Mouse (Mus musculus) adrenal gland, adult 10 weeks (tissue): ENCODE results near the gene Scrg1. TPM values are rescaled to one million over a fixed set of nuclear protein-coding genes. Genes with fewer than 3 reads are reported as not detected.

Experiments used
- polyA plus RNA-seq: library from polyadenylated mRNA; stranded (reverse); fragments of 350-450 nt; fragmentation: Illumina TruSeq; extraction: RNeasy Lipid Tissue Mini Kit (QIAGEN cat#74804); gene quantifications from one replicate; pipeline ENCODE4 v1.2.3, GENCODE M21; 2014; ENCODE audit warnings: low read depth, low replicate concordance

Gene Scrg1
- polyA plus RNA-seq: 0.99 TPM

GRCm38 (mm10) chr8:57455765-57456164, at the start of gene Scrg1:
Gene Scrg1, plus strand, starts transcription at chr8:57455923.

GRCm38 (mm10) chr8:57487441-57488155, 31.9 kb downstream of the Scrg1 start, which contains the start of gene Sap30:
Gene Sap30, minus strand, starts transcription at chr8:57487860.

GRCm38 (mm10) chr8:57511316-57512118, 55.8 kb downstream of the Scrg1 start, which contains the start of gene Hmgb2:
Gene Hmgb2, plus strand, starts transcription at chr8:57511907.

Other genes with a start within 250 kb of the Scrg1 start
- 18.0 TPM for gene Hand2, start 134.9 kb upstream of the Scrg1 start, polyA plus RNA-seq
- 19.7 TPM for gene Sap30, start 31.9 kb downstream of the Scrg1 start, polyA plus RNA-seq
- gene Hmgb2, start 56.0 kb downstream of the Scrg1 start, polyA plus RNA-seq: 13.5 TPM
- gene Galnt7, start 197.1 kb downstream of the Scrg1 start, polyA plus RNA-seq: 37.2 TPM